Mouse (Mus musculus) cerebellum, postnatal 25 days (tissue): ENCODE measurements at regions not wholly inside any gene's neighbourhood (a gene's known extent, or its start where the extent isn't known, plus 50 kb on each side); places are given as distances from the start of the nearest gene placed in this dataset.
A peak's percentile ranks its signal among the peaks of the same experiment; 100 is the strongest.

Experiments used
- DNase-seq, 2 experiments: peaks; one replicate each; pipeline ENCODE4 v3.0.0; 2021; ENCODE audit warnings: mixed read lengths in 2 of 2

DNA sequence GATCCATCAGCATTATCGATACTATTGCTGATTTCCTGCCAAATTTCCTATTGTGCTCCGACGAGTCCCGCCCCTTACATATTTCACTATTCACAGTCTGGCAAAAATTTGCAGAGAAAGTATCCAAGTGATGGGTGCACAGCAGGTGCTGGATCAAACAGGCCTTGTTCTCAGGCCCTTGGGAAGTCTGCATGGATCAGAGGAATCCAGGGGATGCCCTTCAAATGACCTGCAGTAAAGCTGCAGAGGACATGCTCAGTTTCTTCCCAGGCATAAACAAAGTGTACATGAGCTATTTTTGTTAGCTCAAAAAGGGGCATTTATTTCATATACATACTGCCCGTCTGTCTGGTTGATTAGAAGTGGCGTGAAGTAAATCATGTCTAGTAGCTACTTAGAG lies 194.2 kb upstream of the Zic1 start:
- no peak for DNase-seq

DNA sequence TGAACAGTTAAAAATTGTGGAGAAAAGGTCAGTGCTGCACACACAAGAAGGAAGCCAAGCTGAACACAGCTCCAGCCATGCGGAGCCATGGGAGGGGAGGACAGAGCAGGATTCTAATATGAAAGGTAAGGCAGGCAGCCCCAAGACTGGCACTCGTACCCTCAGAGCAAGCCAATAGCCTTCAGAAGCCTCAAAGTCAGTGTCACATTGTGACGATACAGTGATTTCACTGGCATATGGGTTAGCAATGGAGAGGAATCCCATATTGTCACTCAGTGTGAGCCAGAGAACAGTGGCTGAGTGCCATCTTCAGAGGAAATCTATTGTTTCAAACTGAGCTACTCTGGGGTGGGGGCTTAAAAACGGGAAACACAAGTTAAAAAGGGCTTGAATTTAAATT lies 181.4 kb upstream of the Zic1 start:
- DNase-seq = peak; percentile 85

DNA sequence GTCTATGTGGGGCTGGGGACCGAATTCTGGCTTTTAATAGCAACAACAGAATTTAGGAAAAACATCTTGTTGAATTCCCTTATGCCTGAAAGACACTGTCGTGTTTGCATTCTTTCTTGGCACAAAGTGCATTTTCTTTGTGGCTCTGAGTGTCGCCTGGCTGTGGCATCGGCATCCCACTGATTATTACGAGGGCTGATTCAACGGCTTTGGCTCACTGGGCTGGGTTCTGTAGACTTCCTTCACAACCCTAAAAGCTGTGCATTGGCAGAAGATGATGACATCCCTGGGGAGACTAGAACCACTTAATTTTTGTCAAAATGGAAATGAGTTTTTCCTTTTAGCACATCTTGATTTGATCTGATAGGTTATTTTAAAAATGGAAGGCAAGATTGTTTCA lies 179.8 kb upstream of the Zic1 start:
- peak; percentile 74 to 83 for DNase-seq

DNA sequence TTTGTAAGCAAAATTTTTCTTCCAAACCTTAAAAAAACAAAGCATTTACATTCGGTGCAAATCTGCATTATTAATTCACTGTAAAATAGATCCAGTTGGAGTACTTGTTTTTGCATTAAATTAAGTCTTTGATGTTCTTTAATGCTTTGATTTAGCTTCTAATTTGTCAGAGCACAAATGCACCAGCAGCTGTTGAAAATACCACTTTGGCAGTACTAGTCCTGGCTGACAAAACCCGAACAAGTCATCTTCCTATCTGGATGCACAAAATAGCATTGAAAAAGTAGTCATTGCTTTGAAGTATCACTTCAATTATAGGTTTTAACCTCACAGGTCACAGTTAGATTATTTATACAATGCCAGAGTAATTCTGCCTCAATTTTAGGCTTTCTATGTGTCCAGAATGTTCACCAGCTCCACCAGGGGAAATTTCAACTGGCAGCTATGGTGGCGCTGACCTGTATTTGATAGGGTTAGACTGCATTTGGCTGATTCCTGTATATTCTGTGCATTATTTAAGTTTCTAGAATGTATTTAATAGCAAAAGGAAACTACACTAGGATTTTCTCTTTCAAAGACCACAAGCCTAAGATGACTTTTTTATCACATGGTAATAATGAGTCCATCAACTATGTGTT lies 163.3 kb upstream of the Zic1 start:
- DNase-seq = no peak

DNA sequence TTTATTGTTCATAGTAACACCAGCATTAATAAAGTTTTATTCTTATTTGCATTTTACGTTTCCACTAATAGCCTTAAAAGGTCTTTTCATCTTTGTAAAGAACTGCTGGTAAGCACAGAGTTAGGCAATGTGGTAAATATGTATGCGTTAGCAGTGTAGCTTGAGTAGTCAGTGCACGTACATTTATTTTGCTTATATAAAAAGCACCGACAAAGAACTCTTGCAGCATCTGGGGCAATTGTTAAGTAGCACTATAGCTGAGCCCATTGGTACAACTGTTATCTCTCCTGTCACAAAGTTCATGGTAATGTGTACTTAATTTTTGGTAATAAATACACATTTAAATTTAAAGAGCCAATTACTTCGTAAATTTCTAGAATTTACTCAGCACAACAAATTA lies 162.8 kb upstream of the Zic1 start:
- no peak for DNase-seq

DNA sequence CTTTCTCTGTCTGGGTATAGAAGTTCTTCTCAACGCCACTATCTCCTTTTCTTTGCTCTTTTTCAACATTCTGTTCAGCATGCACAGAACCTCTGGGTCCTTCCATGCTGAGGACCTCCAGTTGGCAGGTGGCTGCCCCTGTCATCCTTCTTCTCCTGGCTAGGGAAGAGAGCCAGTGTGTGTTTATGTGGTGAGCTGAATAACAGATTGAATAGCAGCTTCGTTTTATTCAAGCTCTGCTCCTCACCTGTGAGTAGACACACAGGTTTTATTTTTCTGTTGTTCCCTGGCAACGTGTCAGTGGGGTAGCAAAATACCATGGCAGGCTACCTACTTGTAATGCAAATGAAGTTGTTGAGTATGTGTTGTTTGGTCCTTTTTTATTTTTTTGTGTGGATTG lies 154.9 kb upstream of the Zic1 start:
- peak; percentile 35 to 38 for DNase-seq

DNA sequence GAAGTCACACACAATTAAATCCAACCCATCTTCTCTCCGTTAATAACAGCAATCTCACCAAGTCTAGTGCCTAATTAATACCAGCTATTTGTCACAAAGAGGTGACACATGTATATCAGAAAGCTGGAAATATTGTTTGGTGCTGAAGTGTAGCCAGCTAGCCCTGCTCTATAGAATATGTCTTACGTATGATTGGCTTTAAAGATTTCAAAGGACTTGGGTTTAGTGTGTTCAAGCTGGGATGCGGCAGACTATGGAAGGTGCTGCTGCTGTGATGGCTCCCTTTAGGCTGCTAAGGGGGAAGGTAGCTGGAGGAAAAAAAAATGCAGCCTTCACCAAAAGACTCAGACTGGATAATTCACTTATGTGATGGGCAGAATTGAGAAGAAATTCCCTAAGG lies 144.1 kb upstream of the Zic1 start:
- no peak for DNase-seq

DNA sequence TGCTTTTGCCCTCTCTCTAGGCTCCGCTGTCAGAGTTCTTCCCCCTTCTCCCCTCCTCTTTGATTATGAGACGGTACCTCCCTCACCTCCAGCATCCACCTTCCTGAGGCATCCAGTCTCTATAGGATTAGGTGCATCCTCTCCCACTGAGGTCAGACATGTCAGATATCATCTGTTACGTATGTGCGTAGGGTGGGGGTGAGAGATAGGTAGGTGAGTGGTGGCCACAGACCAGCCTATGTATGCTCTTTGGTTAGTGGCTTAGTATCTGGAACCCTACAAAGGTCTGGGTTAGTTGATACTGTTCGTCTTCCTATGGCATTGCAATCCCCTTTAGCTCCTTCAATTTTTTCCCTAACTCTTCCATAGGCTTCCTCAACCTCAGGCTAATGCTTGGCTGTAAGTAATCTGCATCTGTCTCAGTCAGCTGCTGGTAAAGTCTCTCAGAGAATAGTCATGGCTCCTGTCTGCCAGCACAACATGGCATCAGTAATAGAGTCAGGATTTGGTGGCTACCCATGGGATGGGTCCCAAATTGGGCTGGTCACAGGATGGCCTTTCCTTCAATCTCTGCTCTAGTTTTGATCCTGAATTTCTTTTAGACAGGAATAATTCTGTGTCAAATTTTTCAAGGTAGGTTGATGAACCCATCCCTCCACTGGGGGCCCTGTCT lies 138.2 kb upstream of the Zic1 start:
- no peak for DNase-seq

DNA sequence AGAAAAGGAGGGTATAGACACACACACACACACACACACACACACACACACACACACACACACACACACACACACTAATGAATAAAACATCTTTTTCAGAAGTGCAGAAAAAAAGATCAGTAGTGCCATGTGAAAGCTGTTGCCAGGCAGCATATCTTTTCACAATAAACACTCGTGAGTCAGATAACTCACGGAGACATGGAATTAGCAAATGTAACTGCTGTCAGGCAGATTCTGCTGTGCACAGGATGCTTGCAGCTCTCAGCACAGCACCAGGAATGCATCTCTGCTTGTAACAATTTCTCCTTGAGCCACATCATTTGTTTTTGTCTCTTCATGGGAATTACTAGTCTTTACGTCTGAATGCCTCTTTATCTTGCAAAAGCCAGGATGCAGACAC lies 111.0 kb upstream of the Zic1 start:
- DNase-seq = no peak

DNA sequence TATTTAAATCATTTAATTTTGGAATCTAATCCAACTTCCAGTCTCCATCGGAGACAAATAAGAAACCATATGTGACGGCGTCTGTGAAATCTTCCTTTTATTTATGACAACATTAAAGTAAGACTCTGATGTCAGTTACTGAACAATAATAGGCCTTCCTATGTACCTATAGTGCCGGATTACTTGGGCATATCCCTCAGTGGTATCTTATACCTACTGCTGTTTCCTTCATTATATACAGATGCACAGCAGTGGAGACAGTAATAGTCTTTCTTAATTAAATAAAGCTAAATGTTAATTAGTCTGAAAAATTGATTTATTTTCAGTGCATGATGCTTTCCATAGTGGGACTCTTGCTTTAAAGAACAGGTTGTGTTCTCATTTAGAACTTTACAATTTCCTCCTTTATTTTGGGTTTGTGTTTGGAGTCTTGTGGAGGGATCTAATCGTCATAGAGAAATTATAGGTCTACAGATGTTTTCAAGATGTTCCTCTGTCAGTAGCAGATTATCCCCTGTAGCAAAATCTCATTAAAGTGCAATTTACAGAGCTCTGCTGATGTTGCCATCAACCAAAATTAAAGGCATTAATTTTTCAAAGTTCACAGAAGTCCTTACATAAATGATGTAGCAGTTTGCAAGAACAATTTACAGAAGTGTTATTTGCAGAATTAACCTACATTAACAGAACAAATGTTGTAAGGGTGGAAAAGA lies 97.3 kb upstream of the Zic1 start:
- no peak for DNase-seq

DNA sequence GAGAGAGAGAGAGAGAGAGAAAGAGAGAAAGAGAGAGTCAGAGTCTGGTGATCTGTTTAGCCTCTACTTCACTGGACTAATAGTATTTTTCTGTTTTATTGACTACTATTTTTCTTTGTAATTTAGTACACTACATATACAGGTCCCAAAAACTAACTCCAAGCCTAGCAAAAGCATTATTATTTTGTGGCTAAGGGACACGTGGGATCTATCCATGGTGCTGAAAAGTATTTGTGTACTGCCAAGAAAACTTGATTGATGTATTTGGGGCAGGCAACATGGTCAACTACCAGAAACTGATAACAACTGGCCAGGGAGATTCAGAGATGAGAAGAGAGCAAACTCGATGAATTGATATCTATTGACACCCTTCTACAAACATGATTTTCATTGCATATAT lies 94.3 kb upstream of the Zic1 start:
- DNase-seq = no peak

DNA sequence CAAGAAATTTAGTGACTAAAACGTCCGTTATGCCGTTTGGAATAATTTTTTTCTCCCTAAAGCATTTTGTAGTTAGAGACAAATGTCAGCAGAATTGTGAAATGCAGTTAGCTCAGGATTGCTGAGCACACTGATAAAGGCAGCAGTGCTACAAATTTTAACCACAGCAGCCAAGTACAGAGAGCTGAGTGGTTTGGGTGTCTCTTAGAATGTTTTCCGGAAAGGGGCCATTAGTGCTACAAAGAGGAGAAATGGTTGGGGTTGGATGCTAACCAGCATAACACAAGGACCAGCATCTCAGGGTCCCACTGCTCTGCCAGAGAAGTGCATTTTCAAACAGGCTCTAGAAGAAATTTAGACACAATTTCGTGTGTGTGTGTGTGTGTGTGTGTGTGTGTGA lies 91.2 kb upstream of the Zic1 start:
- DNase-seq = no peak

DNA sequence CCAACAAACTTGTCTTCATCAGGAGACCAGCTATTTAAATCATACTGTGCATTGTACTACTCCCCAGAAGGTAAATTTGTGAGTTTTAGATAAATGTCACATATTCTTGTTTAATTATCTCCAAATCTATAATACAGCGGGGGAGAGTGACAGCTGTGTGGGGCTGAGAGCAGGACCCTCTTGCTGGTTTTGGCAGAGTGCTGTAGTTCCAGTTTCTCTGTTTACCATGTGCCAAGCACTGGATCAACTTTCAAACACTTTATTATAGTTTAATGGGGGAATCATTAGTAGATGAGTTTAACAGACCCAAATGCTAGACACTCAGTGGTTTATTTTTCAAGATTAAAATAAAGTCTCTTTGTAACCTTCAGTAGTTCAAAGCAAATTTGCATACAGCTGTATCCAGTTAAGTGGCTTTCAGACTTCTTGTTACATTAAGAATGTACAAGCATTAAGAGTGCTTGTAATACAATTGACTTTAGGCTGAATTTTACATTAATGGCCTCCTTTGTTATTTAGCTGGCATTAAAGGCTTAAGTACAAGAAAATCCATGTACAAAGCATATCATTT lies 90.7 kb upstream of the Zic1 start:
- DNase-seq = no peak

DNA sequence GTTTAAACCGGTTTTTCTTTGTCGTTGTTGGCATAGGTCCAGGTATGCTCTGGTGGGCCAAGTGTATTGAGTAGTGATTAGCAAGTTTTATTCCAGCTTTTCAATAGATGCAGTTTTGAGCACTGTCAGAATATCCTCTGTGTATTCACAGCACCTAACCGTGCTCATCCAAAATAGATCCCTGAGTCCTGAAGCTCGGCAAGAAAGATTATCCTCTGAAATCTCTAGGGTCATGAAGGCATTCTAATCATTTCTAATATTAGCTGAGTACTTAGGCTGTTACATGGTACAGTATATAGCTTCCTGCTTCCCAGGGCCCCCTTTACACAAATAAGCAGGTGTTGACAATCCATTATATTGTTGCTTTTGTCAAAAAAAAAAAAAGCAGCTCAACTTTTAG lies 73.5 kb upstream of the Zic1 start:
- no peak for DNase-seq
